Mouse (Mus musculus) liver, adult 2 months (tissue): ENCODE measurements at regions not wholly inside any gene's neighbourhood (a gene's known extent, or its start where the extent isn't known, plus 50 kb on each side); places are given as distances from the start of the nearest gene placed in this dataset.

Source experiments
- DNase-seq: peaks from one replicate; pipeline ENCODE4 v3.0.0-alpha.2; 2011; ENCODE audit warnings: low read depth, low spot score; ENCODE audit errors: extremely low read depth
- H3K27ac ChIP-seq: fragments of 200-500 bp; replicated peaks from 2 replicates; pipeline ENCODE4 v1.5.1; 2012; ENCODE audit warnings: low read depth, mild to moderate bottlenecking, control low read depth, inconsistent platforms, low read length; ENCODE audit not compliant: insufficient read depth
- H3K27me3 ChIP-seq: fragments of 200-500 bp; 2 replicates; pipeline ENCODE4 v1.6.1; 2012; ENCODE audit warnings: mild to moderate bottlenecking, moderate library complexity, low read length, inconsistent platforms; ENCODE audit not compliant: control insufficient read depth, insufficient read depth
- H3K36me3 ChIP-seq: fragments of 200-500 bp; 2 replicates; pipeline ENCODE4 v1.6.1; 2012; ENCODE audit warnings: low read length, inconsistent platforms; ENCODE audit not compliant: control insufficient read depth, insufficient read depth
- H3K4me1 ChIP-seq: fragments of 200-500 bp; 2 replicates; pipeline ENCODE4 v1.6.1; 2011; ENCODE audit warnings: low read length; ENCODE audit not compliant: control insufficient read depth, insufficient read depth
- H3K4me3 ChIP-seq: fragments of 200-500 bp; 2 replicates; pipeline ENCODE4 v1.5.1; 2011; ENCODE audit warnings: low read depth, mild to moderate bottlenecking, control low read depth, low read length, moderate library complexity; ENCODE audit not compliant: insufficient read depth
- H3K79me2 ChIP-seq: fragments of 200-500 bp; 2 replicates; pipeline ENCODE4 v1.6.1; 2012; ENCODE audit warnings: inconsistent platforms, mild to moderate bottlenecking, low read length, moderate library complexity; ENCODE audit not compliant: control insufficient read depth, insufficient read depth
- H3K9ac ChIP-seq: fragments of 200-500 bp; 2 replicates; pipeline ENCODE4 v1.6.1; 2012; ENCODE audit warnings: low read depth, mild to moderate bottlenecking, control low read depth, inconsistent platforms, low read length
- CTCF ChIP-seq: fragments of 200-500 bp; IDR thresholded peaks from 2 replicates; pipeline ENCODE4 v1.5.1; 2011; ENCODE audit warnings: low read depth, low read length, control low read depth
- POLR2A ChIP-seq: fragments of 200-500 bp; IDR thresholded peaks from 2 replicates; pipeline ENCODE4 v1.6.1; 2011; ENCODE audit warnings: low read length, control low read depth; ENCODE audit not compliant: insufficient read depth; ENCODE audit errors: extremely low read depth
- WGBS: fragments of 180-500 bp; shearing (Covaris S2); methylation state at CpG from one replicate; pipeline ENCODE4 v1.1.7; 2018; 5-methylcytosine and 5-hydroxymethylcytosine counted together

DNA sequence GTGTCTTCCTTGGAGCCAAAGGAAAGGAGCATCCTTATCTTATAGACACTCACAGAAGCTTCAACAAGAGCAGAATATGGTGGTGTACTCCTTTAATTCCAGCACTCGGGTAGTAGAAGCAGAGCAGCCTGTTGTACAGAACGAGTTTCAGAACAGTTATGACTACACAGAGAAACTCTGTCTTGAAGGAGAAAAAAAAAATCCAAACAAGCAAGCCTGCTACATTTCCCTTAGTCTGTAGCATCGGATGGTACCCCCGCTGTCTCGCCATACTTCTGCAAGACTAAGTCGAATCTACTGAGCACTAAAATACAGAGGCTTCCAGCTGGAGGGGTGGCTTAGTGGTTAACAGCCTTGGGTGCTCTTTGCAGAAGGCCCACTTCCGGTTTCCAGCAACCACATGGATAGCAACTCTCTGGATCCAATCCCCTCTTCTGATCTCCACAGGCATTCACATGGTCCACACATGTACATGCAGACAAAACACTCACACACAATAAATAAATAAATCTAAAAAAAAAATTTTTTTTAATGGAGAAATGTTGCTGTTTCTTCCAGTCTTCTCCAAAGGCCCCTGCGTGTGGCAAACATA, 144.6 kb upstream of the Jmjd1c start:
- Histone ChIP-seq H3K9ac (no peak overlapping the region), H3K27me3 (no peaks in the 10 kb centered on the region), H3K27ac (no peak overlapping the region), H3K4me1 (peaks cover 5% of the 10 kb centered on the region; the same call in 1 of the 2 replicates), H3K79me2 (no peaks in the 10 kb centered on the region), H3K36me3 (no peaks in the 10 kb centered on the region), H3K4me3 (no peak overlapping the region)
- TF ChIP-seq POLR2A (no peak), CTCF (no peak)
- 92% methylated on average over 8 of the region's 8 CpGs for WGBS
- DNase-seq = no peak

GRCm38 (mm10) chr10:66951935-66952334, 144.0 kb upstream of the Jmjd1c start:
- Histone ChIP-seq H3K27me3 (no peaks in the 10 kb centered on the region), H3K4me1 (peaks cover 5% of the 10 kb centered on the region; the same call in 1 of the 2 replicates), H3K9ac (no peak overlapping the region), H3K4me3 (no peak overlapping the region), H3K27ac (no peak overlapping the region), H3K36me3 (no peaks in the 10 kb centered on the region), H3K79me2 (no peaks in the 10 kb centered on the region)
- whole genome bisulfite sequencing = 80% methylated on average over 9 of the region's 9 CpGs
- DNase-seq = no peak
- TF ChIP-seq POLR2A = no peak
- TF ChIP-seq CTCF = no peak

DNA sequence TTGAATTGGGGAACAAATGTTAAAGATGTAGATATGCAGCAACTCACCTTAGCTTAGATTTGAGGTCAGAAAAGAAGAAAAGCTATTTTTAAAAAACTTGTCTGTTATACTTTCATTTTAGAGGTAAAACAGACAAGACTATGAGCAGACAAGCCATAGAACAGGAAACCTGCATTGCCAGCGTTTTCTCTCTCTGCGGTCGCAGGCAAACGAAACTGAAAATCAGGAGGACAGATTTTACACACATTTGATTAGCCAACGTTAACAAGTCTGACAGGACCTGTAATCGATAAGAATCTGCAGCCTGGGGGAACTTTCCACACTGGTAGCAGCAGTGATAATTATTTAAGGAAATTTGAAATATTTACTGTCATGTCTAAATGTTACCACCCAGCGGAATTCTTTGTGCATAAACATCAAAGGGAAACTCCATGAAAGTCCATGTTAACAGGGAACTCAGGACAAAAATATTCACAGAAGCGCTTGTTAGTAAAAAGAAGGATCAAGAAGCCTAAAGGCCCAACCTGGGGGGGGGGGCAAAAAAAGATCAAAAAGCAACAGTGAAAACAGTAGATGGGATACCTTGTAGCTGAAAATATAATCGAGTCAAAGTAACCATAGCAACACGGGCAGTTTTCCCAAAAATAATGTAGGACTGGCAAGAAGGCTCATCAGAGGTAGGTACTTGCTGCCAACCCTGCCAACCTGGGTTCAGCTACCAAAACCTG, 142.5 kb upstream of the Jmjd1c start:
- Histone ChIP-seq H3K9ac (no peak overlapping the region), H3K27me3 (no peaks in the 10 kb centered on the region), H3K27ac (no peak overlapping the region), H3K79me2 (no peaks in the 10 kb centered on the region), H3K4me3 (no peak overlapping the region), H3K4me1 (peaks cover 5% of the 10 kb centered on the region; the same call in 1 of the 2 replicates), H3K36me3 (no peaks in the 10 kb centered on the region)
- peak; percentile 76 for DNase-seq
- no peak for TF ChIP-seq CTCF
- no peak for TF ChIP-seq POLR2A
- 45% methylated on average over 10 of the region's 10 CpGs for WGBS

DNA sequence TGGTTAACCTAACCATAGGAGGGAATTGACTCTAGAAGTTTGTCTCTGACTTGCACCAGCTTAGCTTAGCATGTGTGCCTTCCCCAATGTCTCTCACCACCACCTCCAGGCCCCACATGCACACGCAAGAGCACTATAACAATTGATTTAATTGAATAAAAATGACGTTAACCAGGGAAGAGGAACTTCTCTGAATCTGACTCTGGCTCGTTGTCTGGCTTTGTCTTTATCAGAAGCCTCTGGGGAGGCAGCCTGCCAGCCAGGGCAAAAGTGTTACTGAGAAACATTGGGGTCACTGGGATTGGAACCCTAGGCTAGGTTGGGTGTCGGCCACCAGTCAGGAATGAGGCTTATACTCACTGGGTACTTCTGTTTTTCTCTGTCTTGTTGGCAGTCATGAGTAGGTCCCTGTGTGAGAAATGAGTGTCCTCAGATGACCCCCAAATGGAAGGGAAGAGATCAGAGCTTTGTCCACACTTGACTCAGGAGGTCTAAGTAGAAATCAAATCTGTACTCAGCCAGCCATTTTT, 141.9 kb upstream of the Jmjd1c start:
- no peak overlapping the region for H3K9ac ChIP-seq
- H3K27ac ChIP-seq = no peak overlapping the region
- H3K4me1 ChIP-seq = peaks cover 5% of the 10 kb centered on the region; the same call in 1 of the 2 replicates
- H3K79me2 ChIP-seq = no peaks in the 10 kb centered on the region
- H3K27me3 ChIP-seq = no peaks in the 10 kb centered on the region
- no peak overlapping the region for H3K4me3 ChIP-seq
- WGBS = 11% methylated on average over 4 of the region's 4 CpGs
- TF ChIP-seq CTCF (no peak), POLR2A (no peak)
- no peaks in the 10 kb centered on the region for H3K36me3 ChIP-seq
- DNase-seq = peak; percentile 51

DNA sequence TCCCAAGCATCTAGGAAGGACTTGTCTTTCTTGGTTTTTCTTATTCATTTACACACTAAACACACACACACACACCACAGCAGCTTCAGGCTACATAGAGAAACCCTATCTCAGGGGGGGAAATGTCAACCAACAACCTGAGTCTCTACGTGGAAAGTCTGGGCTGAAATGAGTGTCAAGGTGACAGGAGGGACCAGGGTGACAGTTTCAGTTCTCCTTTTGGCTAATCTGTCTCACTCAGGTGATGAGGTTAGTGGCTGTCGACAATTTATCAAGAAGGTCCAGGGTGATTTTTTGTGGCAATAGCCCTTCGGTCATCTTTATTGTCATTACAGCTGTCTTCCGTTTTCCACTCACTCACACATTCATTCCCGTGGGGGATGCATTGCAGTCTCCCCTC, 140.5 kb upstream of the Jmjd1c start:
- Histone ChIP-seq H3K36me3 (no peaks in the 10 kb centered on the region), H3K79me2 (no peaks in the 10 kb centered on the region), H3K27ac (no peak overlapping the region), H3K4me1 (peaks cover 5% of the 10 kb centered on the region; the same call in 1 of the 2 replicates), H3K9ac (no peak overlapping the region), H3K4me3 (no peak overlapping the region), H3K27me3 (no peaks in the 10 kb centered on the region)
- no peak for DNase-seq
- WGBS = 86% methylated on average over 5 of the region's 5 CpGs
- TF ChIP-seq CTCF = no peak
- no peak for TF ChIP-seq POLR2A

DNA sequence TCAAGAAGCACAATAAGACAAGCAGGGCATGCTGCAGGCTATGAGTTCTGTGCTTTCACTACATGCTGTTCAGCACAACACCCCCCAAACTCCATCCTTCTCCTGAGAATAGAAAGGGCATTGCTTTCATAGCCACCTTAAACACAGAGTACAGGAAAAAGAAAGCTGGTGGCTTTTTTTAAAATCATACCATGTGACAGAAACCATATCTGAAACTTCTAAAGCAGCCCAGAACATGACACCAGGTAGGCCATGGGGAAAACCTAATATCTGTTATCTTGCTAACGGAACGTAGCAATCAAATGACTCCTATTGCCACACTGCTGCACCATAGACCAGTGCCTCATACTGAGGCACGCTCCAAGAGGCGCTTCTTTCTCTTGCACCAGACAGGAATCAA, 139.3 kb upstream of the Jmjd1c start:
- Histone ChIP-seq H3K27ac (no peak overlapping the region), H3K4me1 (peaks cover 5% of the 10 kb centered on the region; the same call in 1 of the 2 replicates), H3K27me3 (no peaks in the 10 kb centered on the region), H3K4me3 (no peak overlapping the region), H3K36me3 (no peaks in the 10 kb centered on the region), H3K9ac (no peak overlapping the region), H3K79me2 (no peaks in the 10 kb centered on the region)
- WGBS = 94% methylated on average over 4 of the region's 4 CpGs
- no peak for TF ChIP-seq POLR2A
- TF ChIP-seq CTCF = no peak
- no peak for DNase-seq
